Mouse (Mus musculus) CH12.LX (cell line): ENCODE results near the gene Rpl5. TPM values are rescaled to one million over a fixed set of nuclear protein-coding genes. Genes with fewer than 3 reads are reported as not detected.

Experiments used
- DNase-seq: peaks from one replicate; pipeline ENCODE4 v3.0.0-alpha.2; 2013; ENCODE audit errors: extremely low read depth
- H3K27ac ChIP-seq: 2 replicates; pipeline ENCODE4 v1.5.1; 2012; ENCODE audit warnings: low read depth, mild to moderate bottlenecking, control low read depth, moderate library complexity; ENCODE audit not compliant: insufficient read depth
- H3K27me3 ChIP-seq: replicated peaks from 2 replicates; pipeline ENCODE3; 2012; ENCODE audit warnings: inconsistent platforms
- H3K36me3 ChIP-seq, 2 experiments: replicated peaks in 1 of 2; 2 replicates each; pipeline versions ENCODE3 to v1.6.1; 2012; ENCODE audit warnings: inconsistent platforms in 1 of 2, low read length in 1 of 2, mild to moderate bottlenecking in 1 of 2, mixed read lengths in 1 of 2, moderate library complexity in 1 of 2; ENCODE audit not compliant: control insufficient read depth in 1 of 2, insufficient read depth in 1 of 2
- H3K4me1 ChIP-seq, 2 experiments: 2 replicates each; pipeline ENCODE4 v1.6.1; 2012; ENCODE audit warnings: inconsistent platforms in 1 of 2, moderate library complexity in 1 of 2; ENCODE audit not compliant: insufficient read depth in 2 of 2, control insufficient read depth in 1 of 2
- H3K4me2 ChIP-seq: 2 replicates; pipeline ENCODE4 v1.6.1; 2012; ENCODE audit warnings: low read depth, mild to moderate bottlenecking, control low read depth; ENCODE audit not compliant: poor library complexity, insufficient read depth, severe bottlenecking
- H3K4me3 ChIP-seq, 3 experiments: fragments of 150-350 bp in 1 of 3; sonication (generic) in 1 of 3; replicated peaks in 1 of 3; 2 replicates each; pipeline versions ENCODE3 to v1.5.1; 2011 to 2012; ENCODE audit warnings: low read depth in 2 of 3, low read length in 2 of 3, mild to moderate bottlenecking in 2 of 3, moderate library complexity in 2 of 3, control low read depth in 1 of 3, improper control_type of control experiment in 1 of 3, inconsistent platforms in 1 of 3, mixed read lengths in 1 of 3; ENCODE audit not compliant: poor library complexity in 1 of 3
- H3K79me2 ChIP-seq: replicated peaks from 2 replicates; pipeline ENCODE4 v1.6.1; 2012; ENCODE audit warnings: mild to moderate bottlenecking, moderate library complexity; ENCODE audit not compliant: control insufficient read depth, poor library complexity, insufficient read depth, severe bottlenecking; ENCODE audit errors: extremely low read depth
- H3K9ac ChIP-seq: 2 replicates; pipeline ENCODE4 v1.6.1; 2012; ENCODE audit warnings: low read depth, mild to moderate bottlenecking, control low read depth, moderate library complexity; ENCODE audit not compliant: insufficient read depth
- H3K9me3 ChIP-seq: replicated peaks from 2 replicates; pipeline ENCODE3; 2012; ENCODE audit warnings: low read length, inconsistent platforms, mixed read lengths
- BHLHE40 ChIP-seq: IDR thresholded peaks from 2 replicates; pipeline ENCODE4 v1.6.1; 2011; ENCODE audit warnings: mild to moderate bottlenecking, low read depth, low read length, improper control_type of control experiment
- CHD2 ChIP-seq: IDR thresholded peaks from 2 replicates; pipeline ENCODE4 v1.6.1; 2011; ENCODE audit warnings: low read length, improper control_type of control experiment
- ELF1 ChIP-seq: IDR thresholded peaks from 2 replicates; pipeline ENCODE4 v1.6.1; 2014; ENCODE audit warnings: low read depth, mild to moderate bottlenecking, inconsistent platforms, low read length, improper control_type of control experiment
- MAX ChIP-seq: IDR thresholded peaks from 2 replicates; pipeline ENCODE4 v1.6.1; 2011; ENCODE audit warnings: low read length, improper control_type of control experiment
- MEF2A ChIP-seq: IDR thresholded peaks from 2 replicates; pipeline ENCODE4 v1.6.1; 2014; ENCODE audit warnings: low read depth, mild to moderate bottlenecking, inconsistent platforms, low read length, improper control_type of control experiment, borderline replicate concordance
- MXI1 ChIP-seq: IDR thresholded peaks from 2 replicates; pipeline ENCODE4 v1.6.1; 2011; ENCODE audit warnings: mild to moderate bottlenecking, low read depth, low read length, improper control_type of control experiment
- MYC ChIP-seq: IDR thresholded peaks from 2 replicates; pipeline ENCODE4 v1.6.1; 2011; ENCODE audit warnings: low read depth, mild to moderate bottlenecking, improper control_type of control experiment, low read length
- NELFE ChIP-seq: IDR thresholded peaks from 2 replicates; pipeline ENCODE4 v1.6.1; 2011; ENCODE audit warnings: low read depth, low read length, improper control_type of control experiment
- PAX5 ChIP-seq: IDR thresholded peaks from 2 replicates; pipeline ENCODE4 v1.6.1; 2012; ENCODE audit warnings: low read length, inconsistent platforms, mixed read lengths
- POLR2A ChIP-seq: IDR thresholded peaks from 2 replicates; pipeline ENCODE4 v1.6.1; 2011; ENCODE audit warnings: low read depth, mild to moderate bottlenecking, improper control_type of control experiment, low read length
- POLR2AphosphoS2 ChIP-seq: IDR thresholded peaks from 2 replicates; pipeline ENCODE4 v1.6.1; 2011; ENCODE audit warnings: low read depth, low read length, improper control_type of control experiment
- SMC3 ChIP-seq: IDR thresholded peaks from 2 replicates; pipeline ENCODE4 v1.6.1; 2011; ENCODE audit warnings: low read depth, low read length, improper control_type of control experiment
- TCF12 ChIP-seq: IDR thresholded peaks from 2 replicates; pipeline ENCODE4 v1.6.1; 2014; ENCODE audit warnings: low read depth, mild to moderate bottlenecking, inconsistent platforms, low read length, improper control_type of control experiment
- ZC3H11A ChIP-seq: IDR thresholded peaks from 2 replicates; pipeline ENCODE4 v1.6.1; 2012; ENCODE audit warnings: low read depth, mild to moderate bottlenecking, inconsistent platforms, low read length, improper control_type of control experiment
- ZNF384 ChIP-seq: IDR thresholded peaks from 2 replicates; pipeline ENCODE4 v1.6.1; 2012; ENCODE audit warnings: low read depth, low read length, improper control_type of control experiment, inconsistent platforms
- dilution Hi-C: fragments of 300-500 bp; cut with MboI; formaldehyde crosslinking; loops from 2 replicates; pipeline ENCODE4 v1.14.3; 2020; ENCODE audit warnings: low sequenced_read_pairs; ENCODE audit not compliant: extremely low pct_unique_long_range_greater_than_20kb, extremely low pct_ligation_motif_present
- in situ Hi-C: fragments of 300-500 bp; cut with MboI; formaldehyde crosslinking; loops from 3 replicates; pipeline ENCODE4 v1.14.3; 2019; ENCODE audit warnings: low sequenced_read_pairs, low pct_ligation_motif_present, low pct_unique_long_range_greater_than_20kb, mixed read lengths
- polyA plus RNA-seq: library from polyadenylated mRNA; unstranded; fragments of >175 nt; gene quantifications from 2 replicates; pipeline ENCODE4 v1.2.1, GENCODE M21; 2012; ENCODE audit warnings: low read depth; ENCODE audit not compliant: insufficient read length
- total RNA-seq, 2 experiments: library from RNA; depleted of rRNA; stranded (reverse); fragments of 300-350 nt in 1 of 2; fragments of >200 nt in 1 of 2; gene quantifications; 2 replicates each; pipeline ENCODE4 v1.2.3; 2012 to 2014

The Rpl5 gene
- total and polyA plus RNA-seq, 3 experiments: 116 to 728 (median 368) TPM

- Histone ChIP-seq H3K27ac (no peak overlapping the region), H3K9ac (no peak overlapping the region), H3K4me1 (peaks cover 0 to 16% of the 10 kb centered on the region in 2 experiments; a peak in 2 of 4 replicates), H3K79me2 (peaks cover 15% of the 10 kb centered on the region), H3K27me3 (no peaks in the 10 kb centered on the region), H3K36me3 (peaks cover 54 to 69% of the 10 kb centered on the region in 2 experiments), H3K4me3 (no peak overlapping the region), H3K9me3 (no peaks in the 10 kb centered on the region), H3K4me2 (no peak overlapping the region)
- no peak for DNase-seq
- in situ Hi-C loops: no loop called here
- TF ChIP-seq MYC: 0 out of 2 replicates have a peak, but pooled peaks have one; percentile 11
- TF ChIP-seq ELF1: no peak
- TF ChIP-seq POLR2A: peak; percentile 36; the same call in 1 of the 2 replicates
- TF ChIP-seq POLR2AphosphoS2: peak; percentile 78
- dilution Hi-C loops: no loop called here
Observed at GRCm38 (mm10) chr5:107908514-107909110, 8.3 kb downstream of the Rpl5 start.

- in situ Hi-C loops: no loop called here
- dilution Hi-C loops: no loop called here
- H3K79me2 ChIP-seq: peaks cover 9% of the 10 kb centered on the region
- no peak overlapping the region for H3K4me2 ChIP-seq
- no peak overlapping the region for H3K27ac ChIP-seq
- H3K4me1 ChIP-seq: peaks cover 0 to 7% of the 10 kb centered on the region in 2 experiments; a peak in 1 of 4 replicates
- TF ChIP-seq MXI1: no peak
- peak; percentile 21 for TF ChIP-seq CHD2
- TF ChIP-seq MYC: no peak
- no peak for TF ChIP-seq ZC3H11A
- no peak for TF ChIP-seq TCF12
- no peak for TF ChIP-seq MAX
- no peak for TF ChIP-seq ZNF384
- TF ChIP-seq POLR2AphosphoS2: peak; percentile 89
- TF ChIP-seq POLR2A: peak; percentile 47; the same call in 1 of the 2 replicates
- no peak for TF ChIP-seq PAX5
- no peak for TF ChIP-seq SMC3
- no peak overlapping the region for H3K4me3 ChIP-seq
- peaks cover 46 to 59% of the 10 kb centered on the region in 2 experiments for H3K36me3 ChIP-seq
- H3K9me3 ChIP-seq: no peaks in the 10 kb centered on the region
- H3K27me3 ChIP-seq: no peaks in the 10 kb centered on the region
- no peak overlapping the region for H3K9ac ChIP-seq
- no peak for DNase-seq
Observed at GRCm38 (mm10) chr5:107909668-107910067, 9.4 kb downstream of the Rpl5 start.

DNA sequence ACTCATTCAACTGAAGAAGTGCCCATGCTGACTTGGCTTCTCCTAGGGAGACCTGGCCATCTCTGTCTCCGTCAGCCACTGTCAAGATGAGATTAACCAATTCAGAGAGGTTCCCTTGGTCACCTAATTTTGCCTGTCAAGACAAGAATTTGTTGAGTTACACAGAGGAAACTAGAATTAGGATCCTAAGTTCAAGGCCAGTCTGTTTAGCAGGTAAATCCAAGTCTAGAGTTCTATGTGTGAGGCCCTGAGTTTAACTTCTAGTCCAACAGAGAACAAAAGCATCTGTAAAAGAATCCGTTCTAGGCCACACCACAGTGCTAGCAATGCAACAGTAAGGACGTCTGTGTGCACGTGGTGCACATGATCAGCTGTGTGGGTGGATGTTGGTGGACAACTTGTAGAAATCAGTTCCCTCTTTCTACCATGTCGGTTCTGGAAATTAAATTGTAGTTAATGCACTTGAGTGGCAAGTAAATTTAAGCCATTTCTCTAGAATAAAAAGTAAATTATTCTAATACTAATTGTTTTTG, 9.8 kb downstream of the Rpl5 start:
- no peak overlapping the region for H3K9ac ChIP-seq
- peaks cover 41 to 54% of the 10 kb centered on the region in 2 experiments for H3K36me3 ChIP-seq
- H3K9me3 ChIP-seq: no peaks in the 10 kb centered on the region
- TF ChIP-seq MEF2A (no peak), CHD2 (0 out of 2 replicates have a peak, but pooled peaks have one; percentile 23), MYC (peak; percentile 15; the same call in 1 of the 2 replicates), POLR2AphosphoS2 (peak; percentile 19; the same call in 1 of the 2 replicates), POLR2A (no peak), NELFE (no peak), BHLHE40 (peak; percentile 50)
- no peak overlapping the region for H3K4me3 ChIP-seq
- H3K4me2 ChIP-seq: no peak overlapping the region
- H3K27me3 ChIP-seq: no peaks in the 10 kb centered on the region
- peak; percentile 44 for DNase-seq
- no peak overlapping the region for H3K27ac ChIP-seq
- in situ Hi-C loops (no loop called here), dilution Hi-C loops (no loop called here)
- H3K4me1 ChIP-seq: peaks cover 0 to 3% of the 10 kb centered on the region in 2 experiments; a peak in 1 of 4 replicates
- H3K79me2 ChIP-seq: peaks cover 5% of the 10 kb centered on the region
